Mouse (Mus musculus): Measurements from ENCODE around the gene Iqcb1.

The Iqcb1 gene

DNA sequence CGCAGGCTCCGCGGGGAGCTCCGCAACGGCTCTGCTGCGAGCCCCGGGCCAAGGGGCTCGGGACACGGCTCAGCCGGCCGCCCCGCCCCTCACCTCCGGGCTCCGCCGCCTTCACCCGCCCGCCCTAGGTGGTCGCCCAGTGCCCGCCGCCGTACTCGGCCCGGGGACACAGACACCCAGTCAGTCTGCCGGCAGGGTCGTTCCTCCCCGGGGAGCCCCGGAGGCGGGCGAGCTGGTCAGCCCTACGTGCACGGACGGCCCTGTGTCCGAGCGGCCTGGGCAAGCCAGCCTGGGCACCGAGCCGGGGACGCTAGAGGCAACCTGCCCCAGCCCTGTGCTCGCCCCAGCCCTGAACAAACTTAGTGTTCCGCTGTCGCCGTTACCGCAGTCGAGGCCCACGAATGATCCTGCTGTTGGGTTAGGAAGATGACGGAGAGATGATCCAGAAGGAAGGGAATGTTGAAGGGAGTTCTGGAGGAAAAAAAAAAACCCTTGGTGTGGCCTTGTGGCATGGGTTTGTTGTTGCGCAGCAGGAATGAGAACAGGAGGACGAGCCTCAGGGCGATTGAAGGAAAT, 47.2 kb downstream of the Iqcb1 start:
- no peak for DNase-seq

DNA sequence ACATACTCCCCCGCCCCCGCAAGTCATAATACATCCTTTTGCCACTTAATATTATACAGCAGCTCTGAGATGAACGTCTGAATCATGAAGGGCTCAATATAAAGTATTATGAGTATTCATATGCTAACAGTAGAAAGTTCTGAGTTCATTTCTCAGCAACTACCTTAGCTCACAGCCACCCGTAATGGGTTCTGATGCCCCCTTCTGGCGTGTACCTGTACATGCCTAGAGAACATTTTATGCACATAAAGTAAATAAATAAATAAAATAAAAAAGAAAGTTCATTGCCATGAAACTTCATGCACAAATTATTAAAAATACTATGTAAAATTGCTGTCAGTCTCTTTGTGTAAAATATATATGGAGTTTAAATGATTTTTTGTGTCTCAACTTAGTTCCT, 49.1 kb downstream of the Iqcb1 start:
- no peak for DNase-seq

DNA sequence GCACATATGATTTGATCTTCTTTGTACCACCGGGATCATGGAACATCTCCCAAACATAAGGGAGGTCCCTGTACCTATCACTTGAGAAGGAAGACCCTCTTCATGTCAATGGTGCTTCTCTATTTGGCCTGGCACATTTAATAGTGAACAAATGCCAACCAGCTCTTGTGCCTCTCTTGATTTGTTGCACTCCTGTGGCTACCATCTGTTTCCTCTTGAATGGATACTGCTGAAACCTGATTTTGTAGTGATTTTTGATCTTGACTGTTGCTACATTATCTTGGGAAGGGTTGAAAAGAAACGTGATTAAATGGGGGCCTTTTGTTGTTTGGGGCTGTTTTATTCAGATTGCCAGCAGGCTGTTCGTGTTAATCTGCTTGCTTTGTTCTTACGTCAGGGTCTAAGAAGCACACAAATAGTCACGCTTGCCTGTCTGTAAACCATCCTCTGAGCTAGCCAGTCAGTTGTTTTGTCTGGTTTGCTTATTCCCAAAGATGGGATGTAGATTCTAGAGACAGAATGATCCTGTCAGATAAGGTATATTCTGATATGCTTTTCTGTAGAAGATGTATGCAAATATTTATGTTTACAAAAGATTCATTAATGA, 54.7 kb downstream of the Iqcb1 start:
- DNase-seq: no peak

DNA sequence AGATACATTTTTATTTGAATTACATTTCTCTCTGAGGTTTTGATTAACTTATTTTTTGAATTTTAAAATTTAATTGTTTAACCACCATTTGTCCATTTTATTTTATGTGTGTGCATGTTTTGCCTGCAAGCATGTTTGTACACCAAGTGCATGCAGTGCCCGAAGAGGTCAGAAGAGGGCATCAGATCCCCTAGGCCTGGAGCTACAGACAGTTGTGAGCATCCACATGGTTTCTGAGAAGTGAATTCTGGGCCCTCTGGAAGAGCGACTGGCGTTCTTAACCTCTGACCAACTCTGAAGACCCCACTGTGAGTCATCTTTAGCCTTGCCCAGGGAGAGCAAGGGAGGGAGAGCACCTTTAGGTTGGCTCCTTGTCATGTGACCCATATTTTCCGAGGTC, 56.7 kb downstream of the Iqcb1 start:
- peak; percentile 14 to 22 for DNase-seq

DNA sequence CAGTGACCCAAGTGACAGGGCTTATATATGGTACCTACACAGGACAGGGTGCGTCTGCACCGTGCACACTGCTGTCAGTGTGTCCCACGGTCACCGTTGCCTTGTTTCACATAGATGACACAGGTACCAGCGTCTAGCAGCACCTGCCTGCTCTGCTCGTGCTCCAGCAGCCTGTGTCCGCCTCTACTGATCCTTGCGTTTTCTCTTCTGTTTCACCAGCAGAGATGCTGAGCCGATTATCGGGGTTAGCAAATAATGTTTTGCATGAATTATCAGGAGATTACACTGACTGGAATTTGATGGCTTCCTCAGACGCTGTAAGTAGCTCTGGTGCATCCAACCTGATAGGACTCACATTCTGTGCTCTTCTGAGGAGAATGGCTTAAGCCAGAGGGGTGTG, 57.7 kb downstream of the Iqcb1 start:
- no peak for DNase-seq

DNA sequence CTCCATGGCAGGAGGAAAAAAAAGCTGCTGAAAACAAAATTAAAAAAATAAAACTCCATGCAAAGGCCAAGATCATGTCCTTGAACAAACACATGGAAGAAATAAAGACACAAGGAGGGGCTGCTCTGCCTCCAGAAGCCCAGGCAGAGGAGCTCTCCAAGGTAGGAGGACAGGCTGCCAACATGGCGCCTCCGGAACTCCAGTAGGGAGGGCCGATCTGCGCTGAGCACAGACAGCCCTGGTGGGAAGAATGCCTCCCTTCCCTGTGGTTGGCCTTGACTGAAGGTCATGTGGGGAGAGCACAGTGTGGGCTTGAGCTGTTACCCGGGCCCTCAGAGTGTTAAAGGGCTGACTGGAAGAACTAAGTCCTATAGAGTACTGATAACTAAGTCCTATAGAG, 59.4 kb downstream of the Iqcb1 start:
- DNase-seq: no peak

DNA sequence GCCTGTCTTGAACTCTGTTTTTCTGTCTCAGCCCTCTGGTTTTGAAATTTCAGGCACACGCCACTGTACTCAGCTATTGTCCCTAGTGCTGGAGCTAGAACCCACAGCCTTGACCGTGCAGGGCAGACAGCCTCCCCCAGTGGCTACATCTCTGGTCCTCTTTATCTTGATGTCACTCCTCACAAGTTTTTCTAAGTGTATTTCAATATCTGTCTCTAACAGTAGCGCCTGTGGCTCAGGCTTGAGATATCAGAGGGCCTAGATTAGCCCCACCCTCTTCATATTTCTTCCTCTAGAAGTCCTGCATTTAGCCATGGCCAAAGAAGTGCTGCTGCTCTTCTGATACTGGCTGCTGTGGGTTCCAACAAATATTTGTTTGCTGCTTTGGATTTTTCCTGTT, 62.4 kb downstream of the Iqcb1 start:
- no peak for DNase-seq

DNA sequence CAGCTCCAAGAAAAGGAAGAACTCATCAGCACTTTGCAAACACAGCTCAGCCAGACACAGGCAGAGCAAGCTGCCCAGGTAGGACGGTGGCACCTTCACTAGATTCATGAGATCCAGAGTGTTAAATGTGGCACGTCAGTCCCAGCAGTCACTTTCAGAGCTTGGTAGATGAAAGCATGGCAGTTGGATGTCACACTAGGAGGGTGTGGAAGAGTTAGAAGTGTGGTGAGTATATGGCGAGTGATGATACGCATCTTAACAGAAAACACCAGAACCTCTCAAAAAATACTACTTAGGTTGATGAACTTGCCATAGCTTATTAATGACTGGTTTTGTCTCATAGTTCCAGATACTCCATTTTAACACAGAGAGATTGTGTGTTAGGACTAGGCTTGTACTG, 63.2 kb downstream of the Iqcb1 start:
- DNase-seq: no peak

DNA sequence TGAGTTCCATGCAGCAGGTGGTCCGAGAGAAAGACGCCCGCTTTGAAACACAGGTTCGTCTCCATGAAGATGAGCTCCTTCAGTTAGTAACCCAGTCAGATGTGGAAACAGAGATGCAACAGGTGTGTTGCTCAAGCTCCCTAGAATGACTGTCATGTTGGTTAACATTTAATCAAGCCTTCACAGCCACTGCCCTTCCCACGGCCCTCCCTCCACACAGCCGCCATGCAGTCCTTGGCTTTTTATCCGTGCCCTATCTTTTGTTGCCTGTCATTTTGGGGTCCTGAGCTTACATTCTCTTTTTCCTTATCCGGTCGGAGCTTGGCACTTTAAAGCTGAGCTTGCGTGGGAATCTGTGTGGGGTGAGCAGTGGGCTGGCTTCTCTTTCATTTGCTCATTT, 65.1 kb downstream of the Iqcb1 start:
- DNase-seq: no peak

DNA sequence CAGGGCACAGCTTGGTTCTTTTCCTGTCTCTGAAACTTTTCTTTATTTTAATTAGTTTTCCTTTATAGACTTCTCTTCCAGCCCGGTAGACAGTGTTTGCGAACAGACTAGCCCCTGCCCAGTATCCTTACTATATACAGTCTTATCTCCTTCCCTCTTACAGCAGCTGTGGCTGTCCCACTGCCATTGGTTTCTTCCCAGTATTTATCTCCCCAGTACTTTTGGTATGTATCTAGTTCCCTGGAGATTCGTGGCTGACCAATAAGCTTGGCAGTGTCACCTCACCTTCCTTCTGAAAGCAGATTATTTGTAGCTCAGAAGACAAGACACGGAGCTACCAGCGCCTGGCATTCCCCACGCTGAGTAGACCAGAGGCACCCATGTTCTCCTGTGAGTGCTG, 68.5 kb downstream of the Iqcb1 start:
- DNase-seq: no peak

DNA sequence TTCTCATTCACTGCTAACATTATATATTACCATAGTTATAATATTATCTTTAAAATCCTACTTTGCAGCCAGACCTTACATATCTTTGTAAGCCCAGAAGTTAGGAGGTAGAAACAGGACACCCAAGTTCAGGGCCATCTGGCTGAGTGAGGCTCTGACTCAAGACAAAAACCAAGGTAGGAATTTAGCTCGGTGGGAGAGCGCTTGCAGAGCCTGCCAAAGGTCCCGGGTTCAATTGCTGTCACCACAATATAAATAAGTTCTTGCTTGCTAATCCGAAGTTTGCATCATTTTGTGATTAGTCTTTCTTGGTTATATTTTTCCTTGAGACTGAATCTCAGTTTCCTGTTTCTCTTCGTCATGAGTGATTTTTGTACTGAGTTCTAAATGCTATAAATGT, 75.0 kb downstream of the Iqcb1 start:
- no peak for DNase-seq

DNA sequence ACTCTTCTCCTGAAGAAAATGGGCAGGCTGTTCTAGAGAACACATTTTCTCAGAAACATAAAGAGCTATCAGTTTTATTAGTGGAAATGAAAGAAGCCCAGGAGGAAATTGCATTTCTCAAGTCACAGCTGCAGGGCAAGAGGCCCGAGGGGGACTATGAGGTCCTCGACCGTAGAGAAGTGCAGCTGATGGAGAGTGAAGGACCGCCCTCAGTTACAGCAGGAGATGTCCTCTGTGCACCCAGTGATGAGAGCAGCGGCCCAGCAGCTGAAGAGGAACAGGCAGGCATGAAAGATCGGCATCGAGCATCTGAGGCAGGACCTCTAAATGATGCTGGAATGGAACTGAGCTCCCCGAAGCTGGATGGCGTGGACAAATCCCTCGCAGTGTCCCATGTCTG, 83.7 kb downstream of the Iqcb1 start:
- no peak for DNase-seq

DNA sequence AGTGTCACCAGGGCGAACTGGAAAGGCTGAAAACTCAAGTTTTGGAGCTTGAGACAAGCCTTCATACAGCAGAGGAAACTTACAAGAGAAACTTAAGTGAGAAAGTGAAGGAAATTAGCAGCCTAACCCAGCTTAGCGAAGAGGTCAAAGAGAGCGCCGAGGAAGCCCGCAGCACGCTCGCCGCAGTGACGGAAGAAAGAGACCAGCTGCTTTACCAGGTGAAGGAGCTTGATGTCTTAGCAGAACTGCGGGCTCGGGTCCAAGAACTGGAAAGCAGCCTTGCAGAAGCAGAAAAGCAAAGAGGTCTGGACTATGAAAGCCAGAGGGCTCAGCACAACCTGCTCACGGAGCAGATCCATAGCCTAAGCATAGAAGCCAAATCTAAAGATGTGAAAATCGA, 84.1 kb downstream of the Iqcb1 start:
- no peak for DNase-seq

DNA sequence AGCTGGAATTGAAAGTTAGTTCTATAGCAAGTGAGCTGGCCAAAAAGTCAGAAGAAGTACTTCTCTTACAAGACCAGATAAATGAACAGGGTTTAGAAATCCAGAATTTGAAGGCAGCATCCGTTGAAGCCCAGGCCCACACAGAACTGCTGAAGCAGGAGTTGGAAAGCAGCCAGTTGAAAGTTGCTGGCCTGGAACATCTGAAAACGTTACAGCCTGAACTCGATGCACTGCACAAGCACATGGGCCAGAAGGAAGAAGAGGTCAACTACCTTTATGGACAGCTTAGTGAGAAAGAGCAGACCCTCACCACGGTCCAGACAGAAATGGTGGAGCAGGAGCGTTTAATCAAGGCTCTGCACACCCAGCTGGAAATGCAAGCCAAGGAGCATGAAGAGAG, 86.0 kb downstream of the Iqcb1 start:
- no peak for DNase-seq

DNA sequence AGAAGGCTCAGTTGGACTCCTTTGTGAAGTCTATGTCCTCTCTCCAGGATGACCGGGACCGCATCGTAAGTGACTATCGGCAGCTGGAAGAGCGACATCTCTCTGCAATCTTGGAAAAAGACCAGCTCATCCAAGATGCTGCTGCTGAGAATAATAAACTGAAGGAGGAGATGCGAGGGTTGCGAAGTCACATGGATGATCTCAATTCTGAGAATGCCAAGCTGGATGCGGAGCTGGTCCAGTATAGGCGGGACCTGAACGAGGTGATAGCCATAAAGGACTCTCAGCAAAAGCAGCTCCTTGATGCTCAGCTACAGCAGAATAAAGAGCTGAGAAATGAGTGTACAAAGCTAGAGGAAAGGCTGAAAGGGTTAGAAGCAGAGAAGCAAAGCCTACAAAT, 90.3 kb downstream of the Iqcb1 start:
- no peak for DNase-seq

DNA sequence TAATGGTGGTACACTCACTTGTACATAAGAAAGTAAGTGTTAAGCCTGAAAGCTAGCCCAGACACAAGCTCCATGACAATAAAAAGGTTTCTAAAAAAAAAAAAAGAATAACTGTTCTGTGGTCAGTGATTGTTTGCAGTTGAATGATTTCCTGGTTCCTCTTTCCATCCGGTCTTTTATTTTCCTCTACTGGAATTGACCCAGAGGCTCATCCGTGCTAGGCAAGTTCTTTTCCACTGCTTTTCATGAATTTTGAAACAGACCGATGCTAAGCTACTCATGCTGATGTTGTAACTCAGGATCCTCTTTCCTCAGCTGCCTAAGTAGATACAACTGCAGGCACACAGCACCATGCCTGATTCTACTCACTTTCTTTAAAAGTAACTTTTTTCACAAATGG, 92.2 kb downstream of the Iqcb1 start:
- no peak for DNase-seq

DNA sequence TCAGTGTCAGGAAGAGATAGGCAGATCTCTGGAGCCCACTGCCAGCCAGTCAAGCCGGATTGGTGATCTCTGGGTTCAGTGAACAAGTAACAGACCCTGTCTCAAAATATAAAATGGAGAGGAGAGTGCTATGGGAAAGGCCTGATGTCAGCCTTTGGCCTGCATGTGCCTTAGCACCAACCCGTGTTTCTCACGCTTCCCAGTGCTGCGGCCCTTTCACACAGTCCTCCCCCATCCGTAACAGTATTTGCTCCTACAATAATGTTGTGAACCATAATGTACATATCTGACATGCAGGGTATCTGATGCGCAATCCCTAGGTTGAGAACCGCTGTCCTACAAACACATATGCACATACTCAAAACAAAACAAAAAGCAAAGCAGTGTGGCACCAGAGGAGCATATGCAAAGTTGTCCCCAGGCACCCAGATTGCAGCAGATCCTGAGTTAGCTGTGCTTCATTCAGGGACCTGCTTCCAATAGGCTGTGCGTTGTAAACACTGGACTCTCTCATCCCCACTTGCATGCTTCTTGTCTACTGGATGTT, 93.0 kb downstream of the Iqcb1 start:
- no peak for DNase-seq

DNA sequence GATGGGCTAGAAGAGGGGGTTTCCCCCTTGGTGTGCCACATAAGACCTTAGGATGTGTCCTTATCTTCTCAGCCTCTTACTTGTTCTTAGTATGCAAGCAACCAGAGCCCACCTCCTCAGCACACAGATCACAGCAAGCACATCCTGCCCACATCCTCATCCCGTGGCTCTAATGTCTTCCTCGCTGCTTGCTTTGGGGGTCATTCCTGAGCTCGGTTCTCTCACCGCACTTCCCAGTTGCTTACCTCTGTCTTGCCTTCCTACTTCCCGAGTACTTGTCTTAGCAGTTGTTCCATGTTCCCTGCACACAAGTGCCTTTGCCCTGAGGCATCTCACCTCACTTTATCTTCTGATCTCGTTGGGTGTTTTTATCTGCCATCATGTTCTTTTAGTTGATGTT, 93.8 kb downstream of the Iqcb1 start:
- DNase-seq: peak in 1 of 2 experiments; percentile 34
